Mouse (Mus musculus): ENCODE results near the gene Uhrf2. TPM values are rescaled to one million over a fixed set of nuclear protein-coding genes. Genes with fewer than 3 reads are reported as not detected.

The Uhrf2 gene
- polyA plus RNA-seq, 1 experiment from 2014 or later: 88.1 TPM

DNA sequence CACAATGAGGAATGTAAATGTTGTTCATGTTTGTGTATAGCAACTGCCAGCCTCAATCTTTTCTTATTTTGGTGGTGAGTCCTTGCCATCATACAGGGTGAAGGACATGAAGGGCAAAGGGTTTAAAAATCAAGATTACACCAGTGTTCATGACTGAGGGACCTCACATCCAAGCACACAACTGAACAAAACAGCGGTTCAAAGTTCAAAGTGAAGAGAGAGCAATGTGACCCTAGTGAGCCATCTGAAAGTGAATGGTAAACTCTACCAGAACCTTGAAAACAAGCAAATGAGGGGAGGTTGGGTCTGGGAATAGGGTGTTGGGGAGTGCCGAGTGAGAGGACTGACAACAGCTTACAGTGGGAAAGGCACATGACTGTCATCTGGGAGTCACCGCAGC, 81.1 kb downstream of the Uhrf2 start:
- Histone ChIP-seq H3K36me3 (0 out of 2 replicates have a peak, but pooled peaks cover 3% of the 10 kb centered on the region), H3K4me1 (peaks cover 30% of the 10 kb centered on the region), H3K9me3 (no peaks in the 10 kb centered on the region), H3K4me2 (replicated peaks) (no peak overlapping the region), H3K4me3 (no peak overlapping the region), H3K27me3 (no peaks in the 10 kb centered on the region), H3K9ac (replicated peaks) (no peak overlapping the region), H3K27ac (replicated peaks) (no peak overlapping the region)
- WGBS: 95% methylated on average over 3 of the region's 3 CpGs
- ATAC-seq (ENCODE audit: low FRiP score, low read depth): no peak

DNA sequence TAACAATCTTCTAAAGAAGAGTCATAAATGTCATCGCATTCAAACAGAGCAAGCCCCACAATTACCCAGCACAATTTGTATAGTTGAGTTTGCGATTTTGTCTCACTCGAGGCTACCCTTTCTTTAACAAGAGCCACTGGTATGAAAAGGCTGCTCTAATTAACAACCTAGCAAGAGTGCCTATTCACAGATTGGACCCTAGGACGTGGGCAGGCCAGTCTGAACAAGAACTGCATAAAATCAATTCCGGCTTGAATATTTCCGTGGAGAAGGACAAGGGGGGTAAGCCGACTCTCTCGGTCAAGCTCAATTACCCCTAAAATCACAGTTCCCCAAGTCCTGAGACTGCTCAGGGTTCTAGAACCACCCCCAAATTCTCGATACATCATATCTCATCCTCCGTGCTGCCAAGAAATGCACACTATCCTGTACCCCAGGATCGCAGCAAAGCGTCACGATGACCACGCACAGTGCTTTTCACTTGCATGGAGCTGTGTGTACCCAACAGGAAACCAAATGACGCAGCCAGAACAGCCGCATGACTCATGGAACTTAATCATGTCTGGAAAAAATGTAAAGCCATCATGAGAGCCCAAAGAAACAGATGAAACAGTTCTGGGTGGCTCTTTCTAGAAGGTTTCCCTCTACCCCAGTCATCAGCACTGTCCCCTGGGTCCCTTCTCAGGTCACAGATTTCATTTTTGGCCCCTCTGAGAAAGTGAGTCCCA, 82.8 kb downstream of the Uhrf2 start:
- no peak overlapping the region for H3K4me2 ChIP-seq (replicated peaks)
- H3K9me3 ChIP-seq: no peaks in the 10 kb centered on the region
- H3K4me3 ChIP-seq: no peak overlapping the region
- no peaks in the 10 kb centered on the region for H3K27me3 ChIP-seq
- WGBS: 86% methylated on average over 16 of the region's 16 CpGs
- H3K36me3 ChIP-seq: 0 out of 2 replicates have a peak, but pooled peaks cover 3% of the 10 kb centered on the region
- H3K4me1 ChIP-seq: peaks cover 42% of the 10 kb centered on the region
- H3K27ac ChIP-seq (replicated peaks): no peak overlapping the region
- no peak overlapping the region for H3K9ac ChIP-seq (replicated peaks)
- no peak for ATAC-seq (ENCODE audit: low FRiP score, low read depth)

DNA sequence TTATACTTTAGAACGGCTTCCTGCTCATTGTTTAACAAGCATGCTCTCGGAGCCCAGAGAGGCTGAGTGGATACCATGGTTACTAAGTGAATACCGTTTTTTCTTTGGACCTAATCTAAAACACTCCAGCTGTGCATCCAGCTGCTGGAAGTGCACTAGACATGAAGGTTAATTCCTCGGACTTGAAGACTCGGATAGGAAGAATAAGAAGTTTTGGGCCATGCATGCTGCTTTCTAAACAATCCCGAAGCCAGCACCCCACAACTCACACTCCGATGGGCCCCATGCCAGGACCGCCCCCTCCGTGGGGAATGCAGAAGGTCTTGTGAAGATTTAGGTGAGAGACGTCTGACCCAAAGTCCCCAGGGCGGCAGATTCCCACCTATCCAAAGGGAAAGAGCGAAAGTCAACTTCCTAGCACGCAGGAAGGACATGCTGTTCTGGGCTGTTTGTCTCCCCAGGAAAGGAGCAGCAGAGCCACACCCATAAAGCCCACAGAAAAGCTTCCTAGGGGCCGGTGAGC, 84.7 kb downstream of the Uhrf2 start:
- WGBS: 38% methylated on average over 14 of the region's 14 CpGs
- Histone ChIP-seq H3K9ac (replicated peaks) (no peak overlapping the region), H3K4me1 (peaks cover 49% of the 10 kb centered on the region), H3K27ac (replicated peaks) (peak overlapping the region; percentile 89; the same call in 1 of the 2 replicates), H3K4me3 (no peak overlapping the region), H3K27me3 (no peaks in the 10 kb centered on the region), H3K4me2 (replicated peaks) (peak overlapping the region; percentile 19; the same call in 1 of the 2 replicates), H3K9me3 (no peaks in the 10 kb centered on the region), H3K36me3 (0 out of 2 replicates have a peak, but pooled peaks cover 3% of the 10 kb centered on the region)
- no peak for ATAC-seq (ENCODE audit: low FRiP score, low read depth)

DNA sequence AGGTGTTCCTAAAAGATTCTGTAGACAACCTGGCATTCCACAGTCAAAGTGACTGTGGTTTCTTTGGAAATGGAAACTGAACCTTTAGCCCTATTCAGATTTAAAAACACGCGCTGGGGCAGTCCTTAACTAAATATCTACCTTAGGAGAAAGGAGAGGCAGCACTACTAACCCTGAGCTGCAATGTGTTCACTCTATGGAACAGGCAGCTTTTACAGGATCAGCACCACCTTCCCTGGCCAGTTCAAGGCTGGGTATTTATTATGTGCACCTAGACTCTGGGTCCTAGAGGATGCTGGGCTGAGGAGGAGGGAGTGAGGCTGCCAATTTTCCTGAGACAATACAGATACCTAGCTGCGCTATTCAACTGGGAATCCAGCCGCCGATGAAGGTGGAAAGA, 85.3 kb downstream of the Uhrf2 start:
- Histone ChIP-seq H3K9me3 (no peaks in the 10 kb centered on the region), H3K4me3 (no peak overlapping the region), H3K4me1 (peaks cover 50% of the 10 kb centered on the region), H3K9ac (replicated peaks) (no peak overlapping the region), H3K27ac (replicated peaks) (peak overlapping the region; percentile 89), H3K4me2 (replicated peaks) (no peak overlapping the region), H3K27me3 (no peaks in the 10 kb centered on the region), H3K36me3 (0 out of 2 replicates have a peak, but pooled peaks cover 3% of the 10 kb centered on the region)
- WGBS: 84% methylated on average over 5 of the region's 5 CpGs
- ATAC-seq (ENCODE audit: low FRiP score, low read depth): no peak

GRCm38 (mm10) chr19:30117241-30117640, 86.9 kb downstream of the Uhrf2 start:
- Histone ChIP-seq H3K4me1 (peaks cover 50% of the 10 kb centered on the region), H3K4me3 (no peak overlapping the region), H3K27me3 (no peaks in the 10 kb centered on the region), H3K36me3 (0 out of 2 replicates have a peak, but pooled peaks cover 3% of the 10 kb centered on the region), H3K9ac (replicated peaks) (no peak overlapping the region), H3K27ac (replicated peaks) (peak overlapping the region; percentile 89), H3K9me3 (no peaks in the 10 kb centered on the region), H3K4me2 (replicated peaks) (peak overlapping the region; percentile 23; the same call in 1 of the 2 replicates)
- 0 out of 2 replicates have a peak, but pooled peaks have one; percentile 17 for ATAC-seq (ENCODE audit: low FRiP score, low read depth)
- 64% methylated on average over 4 of the region's 4 CpGs for WGBS

DNA sequence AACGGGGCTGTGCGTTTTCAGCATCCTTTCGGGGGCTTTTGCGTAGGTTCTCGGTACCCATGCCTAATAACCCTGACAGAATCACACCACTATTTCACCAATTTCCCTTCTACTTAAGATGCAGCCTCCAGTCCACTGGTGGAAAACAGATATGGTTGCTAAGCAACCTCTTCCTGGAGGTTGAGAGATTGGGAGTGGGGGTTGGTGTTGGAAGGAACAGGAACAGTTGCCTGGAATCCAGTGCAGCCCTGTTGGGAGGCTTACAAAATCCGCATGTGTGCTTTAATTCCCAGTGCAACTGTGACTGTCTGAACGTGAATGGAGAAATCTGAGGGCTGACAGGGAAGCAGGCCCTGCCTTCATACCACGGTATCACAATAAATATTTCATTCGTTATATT, 87.5 kb downstream of the Uhrf2 start:
- Histone ChIP-seq H3K4me2 (replicated peaks) (peak overlapping the region; percentile 23), H3K9ac (replicated peaks) (no peak overlapping the region), H3K9me3 (no peaks in the 10 kb centered on the region), H3K4me3 (no peak overlapping the region), H3K27ac (replicated peaks) (peak overlapping the region; percentile 89), H3K4me1 (peaks cover 50% of the 10 kb centered on the region), H3K36me3 (0 out of 2 replicates have a peak, but pooled peaks cover 3% of the 10 kb centered on the region), H3K27me3 (no peaks in the 10 kb centered on the region)
- WGBS: 38% methylated on average over 9 of the region's 9 CpGs
- ATAC-seq (ENCODE audit: low FRiP score, low read depth): peak; percentile 78

DNA sequence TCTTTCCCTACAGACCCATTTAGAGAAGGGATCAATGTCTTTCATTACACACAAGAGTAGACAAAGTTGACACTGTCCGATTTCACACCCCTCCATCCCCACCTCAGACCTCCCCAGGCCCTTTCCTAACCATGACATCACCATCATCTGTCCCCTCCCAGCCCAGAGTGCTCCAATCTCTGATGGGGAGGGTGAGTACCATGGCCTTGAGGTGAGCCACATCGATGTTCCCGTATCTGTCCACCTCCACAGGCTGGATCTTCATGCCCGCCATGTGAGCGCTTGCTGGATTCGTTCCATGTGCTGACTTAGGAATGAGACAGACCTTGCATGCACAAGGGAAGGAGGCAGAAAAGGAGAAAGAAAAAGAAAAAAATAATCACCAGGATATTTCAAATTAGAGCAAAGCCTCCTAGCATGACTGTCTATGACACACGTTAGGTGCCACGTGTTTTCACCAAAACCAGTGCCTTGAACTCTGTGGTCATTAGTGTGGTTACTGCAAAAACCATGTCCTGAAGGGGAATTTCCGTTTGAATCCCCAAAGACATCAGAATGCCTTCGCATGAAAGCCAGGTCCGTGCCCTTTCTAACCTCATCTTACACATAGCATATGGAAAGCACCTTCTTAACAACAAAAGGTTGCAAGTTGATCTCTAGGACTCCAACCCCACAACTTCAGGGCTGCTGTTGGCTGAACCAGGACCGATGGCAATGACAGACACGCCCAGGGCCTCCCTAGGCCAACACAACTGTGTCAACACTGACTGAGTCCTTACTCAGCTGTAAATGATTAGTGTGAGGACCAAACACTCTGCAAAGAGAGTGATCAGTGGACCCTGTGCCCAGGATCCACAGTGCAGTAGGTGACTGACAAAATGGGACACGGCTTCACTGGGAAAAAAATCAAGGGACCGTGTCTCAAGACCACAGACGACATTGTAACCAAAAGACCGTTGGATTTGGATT, 88.3 kb downstream of the Uhrf2 start:
- Histone ChIP-seq H3K4me3 (no peak overlapping the region), H3K4me1 (peaks cover 47% of the 10 kb centered on the region), H3K9me3 (no peaks in the 10 kb centered on the region), H3K9ac (replicated peaks) (no peak overlapping the region), H3K27me3 (no peaks in the 10 kb centered on the region), H3K27ac (replicated peaks) (peak overlapping the region; percentile 89), H3K4me2 (replicated peaks) (peak overlapping the region; percentile 23), H3K36me3 (0 out of 2 replicates have a peak, but pooled peaks cover under 1% of the 10 kb centered on the region)
- WGBS: 76% methylated on average over 17 of the region's 17 CpGs
- ATAC-seq (ENCODE audit: low FRiP score, low read depth): peak; percentile 38; the same call in 1 of the 2 replicates

DNA sequence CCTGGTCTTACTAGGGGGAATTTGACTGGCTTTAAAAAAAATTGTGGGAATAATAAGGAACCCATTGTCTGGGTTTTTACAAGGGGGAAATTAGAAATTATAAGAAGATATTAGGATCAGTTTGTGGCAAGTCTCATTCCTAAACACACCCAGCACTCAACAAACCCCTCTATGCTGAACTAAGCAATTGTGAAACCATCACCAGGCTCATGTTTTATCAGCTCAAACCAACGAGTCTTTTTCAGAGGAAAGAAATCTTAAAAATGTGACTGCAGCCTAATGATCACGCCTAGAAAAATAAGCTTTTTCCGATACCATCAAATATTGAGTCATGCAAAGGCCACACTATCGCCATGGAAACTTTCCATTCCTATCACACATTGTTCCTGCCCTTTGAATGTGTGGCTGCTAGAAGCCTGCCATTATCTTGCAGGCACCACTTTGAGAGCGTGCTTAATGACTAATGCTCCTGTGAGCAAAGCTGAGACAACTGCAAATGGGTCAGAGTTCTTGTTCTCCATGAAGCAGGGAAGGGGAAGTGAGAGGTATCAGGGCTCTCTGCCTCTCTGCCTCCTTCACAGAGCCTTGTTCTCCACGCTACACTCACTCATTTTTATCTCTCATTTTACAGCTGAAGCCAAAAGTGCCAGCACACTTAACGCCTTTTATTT, 94.8 kb downstream of the Uhrf2 start:
- Histone ChIP-seq H3K27me3 (no peaks in the 10 kb centered on the region), H3K4me2 (replicated peaks) (no peak overlapping the region), H3K4me1 (peaks cover 13% of the 10 kb centered on the region), H3K4me3 (no peak overlapping the region), H3K36me3 (no peaks in the 10 kb centered on the region), H3K9ac (replicated peaks) (no peak overlapping the region), H3K27ac (replicated peaks) (peak overlapping the region; percentile 35), H3K9me3 (no peaks in the 10 kb centered on the region)
- 53% methylated on average over 7 of the region's 7 CpGs for WGBS
- ATAC-seq (ENCODE audit: low FRiP score, low read depth): no peak

DNA sequence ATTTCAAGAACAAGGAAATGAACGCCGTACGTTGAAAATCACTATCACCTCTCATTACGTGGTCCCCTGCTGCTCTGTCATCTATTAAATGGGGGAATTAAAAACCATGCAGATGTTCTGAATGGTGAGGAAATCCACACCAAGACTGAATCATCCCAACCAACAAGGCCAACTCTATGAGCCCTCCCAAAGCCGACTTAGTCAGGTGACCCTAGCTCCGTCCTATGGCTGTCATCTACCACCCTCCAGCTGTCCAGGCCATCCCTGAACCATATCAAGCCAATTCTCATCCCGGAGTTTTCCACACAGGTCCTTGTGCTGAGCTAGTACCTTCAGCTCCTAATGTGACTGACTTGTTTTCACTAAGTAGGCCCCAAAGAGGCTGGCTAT, 95.4 kb downstream of the Uhrf2 start:
- no peak overlapping the region for H3K4me3 ChIP-seq
- H3K9ac ChIP-seq (replicated peaks): no peak overlapping the region
- H3K36me3 ChIP-seq: no peaks in the 10 kb centered on the region
- ATAC-seq (ENCODE audit: low FRiP score, low read depth): no peak
- peaks cover 13% of the 10 kb centered on the region for H3K4me1 ChIP-seq
- H3K4me2 ChIP-seq (replicated peaks): no peak overlapping the region
- H3K27ac ChIP-seq (replicated peaks): peak overlapping the region; percentile 35
- 79% methylated on average over 7 of the region's 7 CpGs for WGBS
- H3K27me3 ChIP-seq: no peaks in the 10 kb centered on the region
- H3K9me3 ChIP-seq: no peaks in the 10 kb centered on the region

- Histone ChIP-seq H3K9me3 (no peaks in the 10 kb centered on the region), H3K27me3 (no peaks in the 10 kb centered on the region), H3K4me2 (replicated peaks) (no peak overlapping the region), H3K4me3 (no peak overlapping the region), H3K4me1 (peaks cover 13% of the 10 kb centered on the region), H3K27ac (replicated peaks) (no peak overlapping the region), H3K36me3 (peaks cover 5% of the 10 kb centered on the region), H3K9ac (replicated peaks) (no peak overlapping the region)
- WGBS: 77% methylated on average over 4 of the region's 4 CpGs
- ATAC-seq (ENCODE audit: low FRiP score, low read depth): no peak
These were observed 97.9 kb downstream of the Uhrf2 start for GRCm38 (mm10) chr19:30128177-30128576.

DNA sequence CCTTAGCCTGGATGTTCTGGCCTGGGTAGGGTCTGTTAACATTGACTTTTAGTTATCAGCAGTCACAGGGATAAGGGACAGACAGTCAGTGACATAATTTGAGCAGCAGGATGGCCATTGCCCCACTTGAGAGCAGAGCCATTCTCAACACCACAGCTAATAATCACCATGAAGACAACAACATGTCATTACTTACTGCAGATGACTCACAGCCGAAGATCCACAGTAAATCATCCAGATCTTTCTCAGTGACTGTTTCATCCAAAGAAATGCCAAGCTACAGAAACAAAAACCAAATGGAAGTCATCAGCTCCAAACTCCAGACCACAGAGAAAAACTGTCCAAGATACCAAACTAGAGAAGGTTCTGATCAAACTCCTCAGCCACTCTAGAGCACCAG, 106.0 kb downstream of the Uhrf2 start:
- Histone ChIP-seq H3K9ac (replicated peaks) (no peak overlapping the region), H3K4me1 (no peaks in the 10 kb centered on the region), H3K4me2 (replicated peaks) (no peak overlapping the region), H3K36me3 (peaks cover 28% of the 10 kb centered on the region), H3K9me3 (no peaks in the 10 kb centered on the region), H3K27ac (replicated peaks) (no peak overlapping the region), H3K4me3 (no peak overlapping the region), H3K27me3 (no peaks in the 10 kb centered on the region)
- WGBS: 95% methylated on average over 1 of the region's 1 CpGs
- ATAC-seq (ENCODE audit: low FRiP score, low read depth): no peak

All from midbrain, embryonic 12.5 days (tissue).